Mouse (Mus musculus): Measurements from ENCODE around the gene Helz. TPM values are rescaled to one million over a fixed set of nuclear protein-coding genes. Genes with fewer than 3 reads are reported as not detected.

The Helz gene
- polyA plus RNA-seq, 1 experiment from 2014 or later: 27.4 TPM

DNA sequence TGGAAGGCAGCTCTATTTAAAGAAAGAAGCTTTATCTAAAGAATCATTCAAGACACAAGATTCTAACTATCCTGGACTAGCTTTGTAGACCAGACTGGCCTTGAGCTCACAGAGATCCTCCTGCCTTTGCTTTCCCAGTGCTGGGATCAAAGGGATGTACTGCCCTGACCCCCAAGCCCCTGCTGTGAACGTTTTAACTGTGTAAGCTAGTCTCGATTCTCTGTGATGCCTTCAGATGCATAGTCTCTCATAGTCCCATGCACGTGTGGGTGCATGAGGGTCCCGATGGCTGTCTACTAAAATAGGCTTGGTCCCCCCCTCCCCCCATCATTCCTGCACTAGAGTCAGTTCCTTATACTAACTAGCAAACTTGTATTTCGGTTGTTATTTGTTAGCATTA is 70.2 kb downstream of the Helz start:
- no peak overlapping the region for H3K9ac ChIP-seq (ENCODE audit: low read length)
- no peaks in the 10 kb centered on the region for H3K27me3 ChIP-seq (ENCODE audit: control insufficient read depth, insufficient read depth, low read length)
- no peak overlapping the region for H3K4me2 ChIP-seq (ENCODE audit: low read depth, low read length, severe bottlenecking)
- no peaks in the 10 kb centered on the region for H3K4me1 ChIP-seq (replicated peaks; ENCODE audit: control insufficient read depth, insufficient read depth, low read length)
- H3K4me3 ChIP-seq (ENCODE audit: low read depth, low read length): no peak overlapping the region
- peaks cover 2% of the 10 kb centered on the region; the same call in 1 of the 2 replicates for H3K36me3 ChIP-seq (ENCODE audit: control insufficient read depth, insufficient read depth, low read length)
- WGBS: 44% methylated on average over 5 of the region's 5 CpGs
- no peak overlapping the region for H3K27ac ChIP-seq (ENCODE audit: low read depth, low read length)
- DNase-seq (ENCODE audit: low spot score) (no peak), ATAC-seq (replicated peaks; ENCODE audit: low FRiP score) (no peak)
- H3K9me3 ChIP-seq (ENCODE audit: control insufficient read depth, low read length): no peaks in the 10 kb centered on the region

DNA sequence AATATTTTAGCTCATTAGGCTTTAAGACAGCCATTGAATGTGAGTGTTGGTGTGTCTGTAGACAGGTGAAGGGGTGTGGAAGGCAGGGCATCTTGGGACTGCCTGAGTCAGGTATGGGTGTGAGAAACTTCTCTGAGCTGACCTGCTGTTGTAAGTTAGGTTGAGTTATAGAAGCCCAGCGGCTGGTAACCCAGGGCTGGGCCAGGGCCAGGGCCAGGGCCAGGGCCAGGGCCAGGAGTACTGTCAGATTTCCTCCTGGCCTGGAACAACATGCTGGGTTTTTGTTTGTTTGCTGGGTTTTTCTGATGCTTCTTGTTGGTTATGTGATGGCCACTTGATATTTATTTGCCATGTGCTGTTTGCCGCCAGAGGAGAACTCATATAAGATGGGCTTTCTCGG is 76.9 kb downstream of the Helz start:
- Histone ChIP-seq H3K36me3 (ENCODE audit: control insufficient read depth, insufficient read depth, low read length) (peaks cover 2% of the 10 kb centered on the region; the same call in 1 of the 2 replicates), H3K9ac (ENCODE audit: low read length) (no peak overlapping the region), H3K27ac (ENCODE audit: low read depth, low read length) (no peak overlapping the region), H3K27me3 (ENCODE audit: control insufficient read depth, insufficient read depth, low read length) (no peaks in the 10 kb centered on the region), H3K4me2 (ENCODE audit: low read depth, low read length, severe bottlenecking) (no peak overlapping the region), H3K9me3 (ENCODE audit: control insufficient read depth, low read length) (no peaks in the 10 kb centered on the region), H3K4me1 (replicated peaks; ENCODE audit: control insufficient read depth, insufficient read depth, low read length) (no peaks in the 10 kb centered on the region), H3K4me3 (ENCODE audit: low read depth, low read length) (no peak overlapping the region)
- ATAC-seq (replicated peaks; ENCODE audit: low FRiP score) (no peak), DNase-seq (ENCODE audit: low spot score) (no peak)
- 99% methylated on average over 3 of the region's 3 CpGs for WGBS

DNA sequence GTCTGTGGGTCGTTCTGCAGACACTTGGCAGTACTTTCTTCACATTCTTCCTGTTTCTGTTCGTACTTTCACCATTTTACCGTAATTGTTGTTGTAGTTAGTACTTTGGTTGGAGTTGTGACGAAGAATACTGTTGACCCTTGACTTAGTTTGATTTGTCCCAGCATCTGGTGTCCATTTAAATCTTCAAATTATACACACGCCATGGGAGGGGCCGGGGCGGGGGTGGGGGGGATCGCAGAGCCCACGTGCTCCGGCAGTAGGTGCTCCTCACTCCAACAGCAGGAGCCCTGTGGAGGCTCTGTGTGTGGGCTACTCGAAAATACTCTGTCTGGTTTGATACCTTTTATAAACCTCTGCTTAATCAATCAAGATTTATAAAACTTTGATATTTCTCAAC is 78.0 kb downstream of the Helz start:
- H3K4me2 ChIP-seq (ENCODE audit: low read depth, low read length, severe bottlenecking): no peak overlapping the region
- WGBS: 80% methylated on average over 11 of the region's 11 CpGs
- no peaks in the 10 kb centered on the region for H3K9me3 ChIP-seq (ENCODE audit: control insufficient read depth, low read length)
- DNase-seq (ENCODE audit: low spot score): no peak
- no peak for ATAC-seq (replicated peaks; ENCODE audit: low FRiP score)
- peaks cover 1% of the 10 kb centered on the region; the same call in 1 of the 2 replicates for H3K36me3 ChIP-seq (ENCODE audit: control insufficient read depth, insufficient read depth, low read length)
- H3K4me1 ChIP-seq (replicated peaks; ENCODE audit: control insufficient read depth, insufficient read depth, low read length): no peaks in the 10 kb centered on the region
- H3K27me3 ChIP-seq (ENCODE audit: control insufficient read depth, insufficient read depth, low read length): no peaks in the 10 kb centered on the region
- H3K27ac ChIP-seq (ENCODE audit: low read depth, low read length): no peak overlapping the region
- no peak overlapping the region for H3K4me3 ChIP-seq (ENCODE audit: low read depth, low read length)
- no peak overlapping the region for H3K9ac ChIP-seq (ENCODE audit: low read length)

DNA sequence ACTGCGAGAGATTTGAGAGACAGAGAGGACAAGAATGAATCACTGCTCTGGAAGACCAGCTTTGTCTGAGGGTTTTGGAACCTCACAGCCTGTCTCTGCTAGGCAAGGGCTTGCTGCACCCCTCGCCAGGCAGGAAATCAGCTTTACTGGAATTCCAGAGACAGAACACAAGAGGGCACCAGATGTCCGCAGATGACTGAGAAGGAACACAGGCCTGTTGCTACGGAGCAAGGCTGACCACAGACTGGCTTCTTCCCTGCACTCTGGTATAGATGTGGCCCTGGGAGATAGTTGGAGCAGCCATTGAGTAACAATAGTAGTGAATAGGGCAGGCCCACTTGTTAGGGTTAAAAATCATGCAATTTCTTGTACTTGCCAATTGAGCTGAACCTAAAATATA is 81.8 kb downstream of the Helz start:
- DNase-seq (ENCODE audit: low spot score) (peak; percentile 70), ATAC-seq (replicated peaks; ENCODE audit: low FRiP score) (peak; percentile 58; the same call in 1 of the 2 replicates)
- Histone ChIP-seq H3K9ac (ENCODE audit: low read length) (no peak overlapping the region), H3K36me3 (ENCODE audit: control insufficient read depth, insufficient read depth, low read length) (no peaks in the 10 kb centered on the region; the same call in 1 of the 2 replicates), H3K4me1 (replicated peaks; ENCODE audit: control insufficient read depth, insufficient read depth, low read length) (no peaks in the 10 kb centered on the region), H3K9me3 (ENCODE audit: control insufficient read depth, low read length) (no peaks in the 10 kb centered on the region), H3K4me2 (ENCODE audit: low read depth, low read length, severe bottlenecking) (no peak overlapping the region), H3K27ac (ENCODE audit: low read depth, low read length) (no peak overlapping the region), H3K27me3 (ENCODE audit: control insufficient read depth, insufficient read depth, low read length) (no peaks in the 10 kb centered on the region), H3K4me3 (ENCODE audit: low read depth, low read length) (no peak overlapping the region)
- 34% methylated on average over 4 of the region's 4 CpGs for WGBS

DNA sequence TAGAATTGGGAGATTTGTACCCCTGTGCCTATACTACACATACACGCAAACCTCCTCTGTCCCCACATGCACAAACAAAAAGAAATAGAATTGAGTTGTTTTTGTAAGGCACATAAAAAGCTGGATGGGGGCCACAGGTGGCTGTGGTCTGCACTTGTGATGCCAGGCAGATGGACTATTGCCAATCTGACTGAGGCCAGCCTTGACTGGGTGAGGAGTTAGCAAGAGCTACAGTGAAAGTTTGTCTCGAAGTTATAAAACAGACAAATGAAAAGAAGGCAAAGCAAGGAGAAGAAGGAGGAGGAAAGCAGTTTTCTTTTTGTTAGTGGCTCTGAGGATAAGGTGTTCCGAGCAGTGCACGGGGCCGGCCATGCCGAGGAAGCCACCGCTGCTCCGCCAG is 82.2 kb downstream of the Helz start:
- no peak for DNase-seq (ENCODE audit: low spot score)
- Histone ChIP-seq H3K36me3 (ENCODE audit: control insufficient read depth, insufficient read depth, low read length) (no peaks in the 10 kb centered on the region; the same call in 1 of the 2 replicates), H3K4me2 (ENCODE audit: low read depth, low read length, severe bottlenecking) (no peak overlapping the region), H3K27me3 (ENCODE audit: control insufficient read depth, insufficient read depth, low read length) (no peaks in the 10 kb centered on the region), H3K27ac (ENCODE audit: low read depth, low read length) (no peak overlapping the region), H3K4me3 (ENCODE audit: low read depth, low read length) (no peak overlapping the region), H3K4me1 (replicated peaks; ENCODE audit: control insufficient read depth, insufficient read depth, low read length) (no peaks in the 10 kb centered on the region), H3K9me3 (ENCODE audit: control insufficient read depth, low read length) (no peaks in the 10 kb centered on the region), H3K9ac (ENCODE audit: low read length) (no peak overlapping the region)
- 93% methylated on average over 8 of the region's 8 CpGs for WGBS
- no peak for ATAC-seq (replicated peaks; ENCODE audit: low FRiP score)

DNA sequence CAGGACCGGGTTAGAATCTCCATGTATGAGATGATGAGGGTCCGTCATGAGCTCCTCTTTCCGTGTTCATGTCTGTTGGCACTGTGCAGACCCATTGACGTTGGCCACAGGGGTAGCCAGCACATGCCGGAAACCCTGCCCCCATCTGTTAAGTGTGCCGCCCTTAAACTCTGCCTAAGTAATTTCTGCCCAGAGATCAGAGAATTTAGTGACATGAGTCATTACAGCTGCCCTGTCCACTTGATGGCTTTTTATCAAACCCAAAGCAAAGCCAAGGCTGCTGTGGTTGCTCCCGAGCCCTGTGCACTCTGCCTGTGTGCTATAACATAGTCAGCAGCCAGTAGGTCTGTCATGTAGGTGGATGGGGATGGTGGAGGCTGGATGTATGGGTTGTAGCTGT is 83.4 kb downstream of the Helz start:
- Histone ChIP-seq H3K9ac (ENCODE audit: low read length) (no peak overlapping the region), H3K9me3 (ENCODE audit: control insufficient read depth, low read length) (no peaks in the 10 kb centered on the region), H3K27me3 (ENCODE audit: control insufficient read depth, insufficient read depth, low read length) (no peaks in the 10 kb centered on the region), H3K27ac (ENCODE audit: low read depth, low read length) (no peak overlapping the region), H3K4me1 (replicated peaks; ENCODE audit: control insufficient read depth, insufficient read depth, low read length) (no peaks in the 10 kb centered on the region), H3K4me2 (ENCODE audit: low read depth, low read length, severe bottlenecking) (no peak overlapping the region), H3K4me3 (ENCODE audit: low read depth, low read length) (no peak overlapping the region), H3K36me3 (ENCODE audit: control insufficient read depth, insufficient read depth, low read length) (no peaks in the 10 kb centered on the region; the same call in 1 of the 2 replicates)
- WGBS: 91% methylated on average over 7 of the region's 7 CpGs
- DNase-seq (ENCODE audit: low spot score) (no peak), ATAC-seq (replicated peaks; ENCODE audit: low FRiP score) (no peak)

DNA sequence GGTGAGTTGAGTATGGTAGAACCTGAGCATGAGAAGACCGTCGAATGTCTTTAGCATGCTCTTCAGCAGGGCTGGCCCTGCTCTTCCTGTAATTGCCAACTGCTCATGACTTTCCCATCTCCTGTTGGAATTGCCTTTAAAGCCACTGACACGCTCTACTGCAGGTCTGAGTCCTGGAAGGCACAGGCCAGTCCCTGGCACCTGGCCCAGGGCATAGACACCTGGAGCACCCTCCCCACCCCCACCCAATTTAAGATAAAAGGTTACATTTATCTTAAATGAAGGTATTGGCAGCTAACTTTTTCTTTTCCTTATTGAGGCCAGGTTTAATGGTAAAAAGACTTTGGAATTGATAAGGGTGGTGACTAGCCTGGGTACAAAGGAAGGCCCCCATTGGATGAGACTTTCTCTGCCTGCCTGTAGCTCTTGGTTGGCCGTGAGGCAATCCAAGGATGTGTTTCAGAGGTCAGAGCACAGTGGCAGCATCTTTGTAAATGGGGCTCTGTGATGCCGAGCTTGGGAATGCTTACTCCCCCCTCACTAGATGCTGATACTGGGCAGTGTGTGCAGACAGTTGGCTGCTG is 85.9 kb downstream of the Helz start:
- 87% methylated on average over 5 of the region's 5 CpGs for WGBS
- H3K9ac ChIP-seq (ENCODE audit: low read length): no peak overlapping the region
- H3K27me3 ChIP-seq (ENCODE audit: control insufficient read depth, insufficient read depth, low read length): no peaks in the 10 kb centered on the region
- peaks cover 3% of the 10 kb centered on the region; the same call in 1 of the 2 replicates for H3K36me3 ChIP-seq (ENCODE audit: control insufficient read depth, insufficient read depth, low read length)
- H3K9me3 ChIP-seq (ENCODE audit: control insufficient read depth, low read length): no peaks in the 10 kb centered on the region
- no peak overlapping the region for H3K4me2 ChIP-seq (ENCODE audit: low read depth, low read length, severe bottlenecking)
- no peak overlapping the region for H3K4me3 ChIP-seq (ENCODE audit: low read depth, low read length)
- no peaks in the 10 kb centered on the region for H3K4me1 ChIP-seq (replicated peaks; ENCODE audit: control insufficient read depth, insufficient read depth, low read length)
- ATAC-seq (replicated peaks; ENCODE audit: low FRiP score) (no peak), DNase-seq (ENCODE audit: low spot score) (no peak)
- no peak overlapping the region for H3K27ac ChIP-seq (ENCODE audit: low read depth, low read length)

DNA sequence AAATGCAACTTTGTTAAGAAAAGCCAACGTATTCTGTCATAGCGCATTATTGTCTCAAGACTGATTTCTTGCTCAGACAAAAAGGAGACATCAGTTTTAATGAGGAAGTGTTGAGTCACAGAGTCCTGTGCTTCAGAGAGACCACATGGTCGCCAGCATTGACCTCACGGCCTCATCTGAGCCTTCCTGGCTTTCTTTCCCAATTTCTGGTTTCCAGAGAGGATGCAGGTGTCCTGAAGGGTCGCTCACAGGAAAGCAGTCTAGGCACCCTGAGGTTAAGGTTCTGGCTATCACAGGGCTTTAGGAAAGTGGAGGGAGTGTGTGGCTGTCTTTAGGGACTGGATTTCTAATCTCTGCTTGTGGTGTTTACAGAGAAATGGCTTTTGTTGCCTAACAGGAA is 90.4 kb downstream of the Helz start:
- Histone ChIP-seq H3K4me3 (ENCODE audit: low read depth, low read length) (no peak overlapping the region), H3K4me1 (replicated peaks; ENCODE audit: control insufficient read depth, insufficient read depth, low read length) (no peaks in the 10 kb centered on the region), H3K36me3 (ENCODE audit: control insufficient read depth, insufficient read depth, low read length) (peaks cover 3% of the 10 kb centered on the region; the same call in 1 of the 2 replicates), H3K27me3 (ENCODE audit: control insufficient read depth, insufficient read depth, low read length) (no peaks in the 10 kb centered on the region), H3K9ac (ENCODE audit: low read length) (no peak overlapping the region), H3K27ac (ENCODE audit: low read depth, low read length) (no peak overlapping the region), H3K9me3 (ENCODE audit: control insufficient read depth, low read length) (no peaks in the 10 kb centered on the region), H3K4me2 (ENCODE audit: low read depth, low read length, severe bottlenecking) (no peak overlapping the region)
- WGBS: 85% methylated on average over 5 of the region's 5 CpGs
- no peak for DNase-seq (ENCODE audit: low spot score)
- no peak for ATAC-seq (replicated peaks; ENCODE audit: low FRiP score)

DNA sequence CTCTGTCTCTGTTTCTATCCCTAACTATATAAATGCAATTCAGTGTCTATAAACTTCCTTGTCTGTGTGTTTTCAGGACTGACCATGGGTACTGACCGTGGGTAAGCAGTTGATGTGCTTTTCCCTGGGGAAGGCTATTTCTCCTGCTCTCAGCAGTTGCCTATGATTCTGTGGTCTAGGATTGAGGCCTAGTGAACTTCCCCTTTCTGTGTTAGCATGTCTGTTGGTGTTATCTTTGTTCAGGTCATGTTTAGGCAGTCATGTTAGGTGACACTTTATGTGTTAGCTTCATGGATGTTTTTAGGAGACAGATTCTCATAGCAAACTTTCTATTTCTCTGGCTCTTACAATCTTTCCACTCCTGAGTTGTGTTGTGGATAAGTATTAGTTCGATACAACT is 91.9 kb downstream of the Helz start:
- DNase-seq (ENCODE audit: low spot score) (no peak), ATAC-seq (replicated peaks; ENCODE audit: low FRiP score) (no peak)
- no peak overlapping the region for H3K27ac ChIP-seq (ENCODE audit: low read depth, low read length)
- WGBS: 93% methylated on average over 2 of the region's 2 CpGs
- no peak overlapping the region for H3K4me2 ChIP-seq (ENCODE audit: low read depth, low read length, severe bottlenecking)
- no peaks in the 10 kb centered on the region for H3K9me3 ChIP-seq (ENCODE audit: control insufficient read depth, low read length)
- H3K36me3 ChIP-seq (ENCODE audit: control insufficient read depth, insufficient read depth, low read length): peaks cover 5% of the 10 kb centered on the region; the same call in 1 of the 2 replicates
- no peaks in the 10 kb centered on the region for H3K27me3 ChIP-seq (ENCODE audit: control insufficient read depth, insufficient read depth, low read length)
- no peaks in the 10 kb centered on the region for H3K4me1 ChIP-seq (replicated peaks; ENCODE audit: control insufficient read depth, insufficient read depth, low read length)
- no peak overlapping the region for H3K9ac ChIP-seq (ENCODE audit: low read length)
- no peak overlapping the region for H3K4me3 ChIP-seq (ENCODE audit: low read depth, low read length)

Measured in forebrain, embryonic 11.5 days (tissue).